Mouse (Mus musculus): ENCODE measurements around the gene Boll. TPM values are rescaled to one million over a fixed set of nuclear protein-coding genes. Genes with fewer than 3 reads are reported as not detected.
"Not testable (repeated sequence)": the region's sequence is repeated elsewhere in the genome, so short reads cannot be mapped to it uniquely, and the experiment has no call there.

The Boll gene
- not detected for total RNA-seq (2021)

- intact Hi-C loops (cut with DNase I), result loop anchor here (5.0 kb wide), 1 partner anchor 126 kb away; the partner anchor contains the start of gene Mars2
- peak; percentile 74 to 79 for DNase-seq
Measured at GRCm38 (mm10) chr1:55363044-55363565, at the start of gene Boll. Boll (minus strand) TSS chr1:55363469.

GRCm38 (mm10) chr1:55412569-55412968 is 49.3 kb upstream of the Boll start:
- intact Hi-C loops (cut with DNase I), result no loop called here
- DNase-seq, result no peak

- intact Hi-C loops (cut with DNase I), result no loop called here
- DNase-seq, result no peak
Measured at GRCm38 (mm10) chr1:55411079-55411478, 47.8 kb upstream of the Boll start.

GRCm38 (mm10) chr1:55410670-55411069 is 47.4 kb upstream of the Boll start:
- intact Hi-C loops (cut with DNase I), result no loop called here
- no peak for DNase-seq

- peak; percentile 34 to 36 for DNase-seq
- intact Hi-C loops (cut with DNase I), result loop anchor here (5.0 kb wide), 2 partner anchors 106 to 181 kb away; no protein-coding TSS in a partner anchor
Measured at GRCm38 (mm10) chr1:55406531-55407375, 43.5 kb upstream of the Boll start.

- intact Hi-C loops (cut with DNase I), result loop anchor here (5.0 kb wide), 2 partner anchors 106 to 181 kb away; no protein-coding TSS in a partner anchor
- peak; percentile 81 to 84 for DNase-seq
Measured at GRCm38 (mm10) chr1:55406023-55406413, 42.7 kb upstream of the Boll start.

GRCm38 (mm10) chr1:55405272-55406022 is 42.2 kb upstream of the Boll start, which contains the start of gene Plcl1:
Plcl1 (plus strand) TSS chr1:55405921.
- peak; percentile 96 to 97 for DNase-seq
- intact Hi-C loops (cut with DNase I), result loop anchor here (1.0 to 5.0 kb wide), 3 partner anchors 107 to 469 kb away; no protein-coding TSS in a partner anchor

GRCm38 (mm10) chr1:55404439-55404838 is 41.2 kb upstream of the Boll start:
- intact Hi-C loops (cut with DNase I), result loop anchor here (1.0 kb wide), 2 partner anchors 332 to 434 kb away; no protein-coding TSS in a partner anchor
- peak; percentile 79 to 85 for DNase-seq

- intact Hi-C loops (cut with DNase I), result no loop called here
- no peak for DNase-seq
Measured at GRCm38 (mm10) chr1:55399891-55400290, 36.6 kb upstream of the Boll start.

- DNase-seq, result peak; percentile 81 to 90
- intact Hi-C loops (cut with DNase I), result loop anchor here (1.0 to 5.0 kb wide), 4 partner anchors 82 to 296 kb away; partner anchors contain the start of genes Hspd1 and Hspe1
Measured at GRCm38 (mm10) chr1:55383114-55383773, 20.0 kb upstream of the Boll start.

- intact Hi-C loops (cut with DNase I), result loop anchor here (5.0 kb wide), 1 partner anchor 293 kb away; the partner anchor contains the start of genes Hspd1 and Hspe1
- no peak for DNase-seq
Measured at GRCm38 (mm10) chr1:55380527-55380926, 17.3 kb upstream of the Boll start.

- intact Hi-C loops (cut with DNase I), result no loop called here
Measured at GRCm38 (mm10) chr1:55372626-55373025, 9.4 kb upstream of the Boll start.

GRCm38 (mm10) chr1:55363586-55363985 is 317 bp upstream of the Boll start:
- intact Hi-C loops (cut with DNase I), result loop anchor here (5.0 kb wide), 1 partner anchor 126 kb away; the partner anchor contains the start of gene Mars2
- DNase-seq, result peak; percentile 29 to 41

More at GRCm38 (mm10) chr1:55372626-55373025, 9.4 kb upstream of the Boll start:
- DNase-seq, result no peak

GRCm38 (mm10) chr1:55362634-55363033 is 635 bp downstream of the Boll start:
- intact Hi-C loops (cut with DNase I), result loop anchor here (5.0 kb wide), 1 partner anchor 125 kb away; the partner anchor contains the start of gene Mars2
- no peak for DNase-seq

- intact Hi-C loops (cut with DNase I); DNase-seq: not testable (repeated sequence)
Measured at GRCm38 (mm10) chr1:55351914-55352313, 11.4 kb downstream of the Boll start.

GRCm38 (mm10) chr1:55325496-55325895 is 37.8 kb downstream of the Boll start:
- DNase-seq; intact Hi-C loops (cut with DNase I): not testable (repeated sequence)

- no peak for DNase-seq
- intact Hi-C loops (cut with DNase I), result loop anchor here (1.0 kb wide), 2 partner anchors 82 to 573 kb away; no protein-coding TSS in a partner anchor
Measured at GRCm38 (mm10) chr1:55301077-55301476, 62.2 kb downstream of the Boll start.

GRCm38 (mm10) chr1:55279081-55279480 is 84.2 kb downstream of the Boll start:
- intact Hi-C loops (cut with DNase I), result no loop called here
- no peak for DNase-seq

- no peak for DNase-seq
- intact Hi-C loops (cut with DNase I), result no loop called here
Measured at GRCm38 (mm10) chr1:55265447-55265846, 97.8 kb downstream of the Boll start.

- intact Hi-C loops (cut with DNase I), result no loop called here
Measured at GRCm38 (mm10) chr1:55264385-55264784, 98.9 kb downstream of the Boll start.

More at GRCm38 (mm10) chr1:55264385-55264784, 98.9 kb downstream of the Boll start:
- DNase-seq, result no peak
